Mouse (Mus musculus) thymus, postnatal 4 days (tissue): ENCODE results near the gene Rap1gap.

Source experiments
- DNase-seq: peaks from one replicate; pipeline ENCODE4 v3.0.0; 2021

Gene Rap1gap

DNA sequence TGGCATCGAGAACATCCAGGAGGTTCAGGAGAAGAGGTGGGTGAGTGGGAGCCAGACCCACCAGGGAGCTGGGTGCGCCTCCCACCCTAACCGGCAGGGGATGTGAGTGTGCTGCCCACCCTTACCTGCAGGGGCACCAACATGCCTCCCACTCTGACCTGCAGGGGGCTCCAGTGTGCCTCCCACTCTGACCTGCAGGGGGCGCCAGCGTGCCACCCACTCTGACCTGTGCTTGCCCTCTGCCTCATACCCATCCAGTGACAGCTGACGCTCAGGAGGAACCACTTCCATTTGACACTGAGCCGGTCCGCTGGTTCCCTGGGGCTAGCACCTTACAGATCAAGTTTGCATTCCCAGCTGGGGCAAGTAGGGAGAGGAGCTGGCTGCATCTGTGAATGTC, 60.2 kb downstream of the Rap1gap start:
- peak; percentile 86 for DNase-seq

- peak; percentile 39 for DNase-seq
These were observed 61.1 kb downstream of the Rap1gap start for GRCm38 (mm10) chr4:137725541-137726145.

DNA sequence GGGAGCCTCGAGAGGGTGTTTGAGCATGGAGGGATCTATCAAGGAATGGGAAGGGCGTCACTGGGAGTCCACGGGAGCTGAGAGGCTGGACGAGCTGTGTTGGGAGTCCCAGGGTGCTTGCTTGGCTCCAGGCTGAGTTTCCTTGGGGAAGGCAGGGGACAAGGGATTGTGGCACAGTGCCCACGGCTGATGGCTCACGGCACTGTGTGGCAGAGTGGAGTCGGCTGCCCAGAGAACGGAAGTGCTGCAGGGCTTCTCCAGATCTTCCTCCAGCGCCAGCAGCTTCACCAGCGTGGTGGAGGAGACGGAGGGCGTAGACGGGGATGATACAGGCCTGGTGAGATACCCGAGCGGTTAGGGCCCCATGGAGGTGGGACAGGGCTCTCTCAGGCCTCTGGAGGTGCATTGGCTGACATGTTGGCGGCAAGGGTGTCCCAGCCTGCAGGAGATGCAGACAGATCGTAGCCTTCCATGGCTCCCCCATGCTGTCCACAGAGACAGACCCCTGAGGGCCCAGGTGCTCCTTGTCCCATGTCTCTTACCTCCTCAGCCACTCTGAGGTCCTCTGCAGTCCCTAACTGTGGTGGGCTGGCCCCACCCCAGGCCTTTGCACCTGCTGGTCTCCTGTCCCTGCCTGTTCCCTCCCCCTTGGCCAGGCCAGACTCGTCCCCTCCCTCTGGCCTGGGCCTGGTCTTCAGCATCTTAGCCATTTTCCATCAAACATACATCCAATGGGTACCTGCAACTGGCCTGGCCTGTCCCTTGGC, 62.4 kb downstream of the Rap1gap start:
- DNase-seq: no peak

DNA sequence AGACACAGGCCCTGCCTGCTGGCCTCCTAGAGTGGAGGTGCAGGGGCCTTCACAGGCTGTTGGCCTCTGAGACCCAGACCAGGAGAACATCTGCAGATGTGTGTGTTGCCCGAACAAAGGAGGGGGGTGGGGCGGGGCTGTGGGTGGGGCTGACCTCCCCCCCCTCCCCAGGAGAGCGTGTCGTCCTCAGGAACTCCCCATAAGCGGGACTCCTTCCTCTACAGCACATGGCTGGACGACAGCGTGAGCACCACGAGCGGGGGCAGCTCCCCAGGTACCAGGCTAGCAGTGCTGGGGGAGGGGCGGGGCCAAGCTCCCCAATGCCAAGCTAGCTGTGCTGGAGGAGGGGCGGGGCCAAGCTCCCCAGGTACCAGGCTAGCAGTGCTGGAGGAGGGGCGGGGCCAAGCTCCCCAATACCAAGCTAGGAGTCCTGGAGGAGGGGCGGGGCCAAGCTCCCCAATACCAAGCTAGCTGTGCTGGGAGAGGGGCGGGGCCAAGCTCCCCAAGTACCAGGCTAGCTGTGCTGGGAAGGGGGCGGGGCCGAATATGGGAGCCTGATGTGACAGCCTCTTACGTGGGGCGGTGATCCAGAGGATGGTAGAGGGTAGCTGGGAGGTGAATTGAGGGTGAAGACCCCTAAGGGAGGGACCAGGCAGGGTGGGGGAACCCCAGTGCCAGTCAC, 63.1 kb downstream of the Rap1gap start:
- peak; percentile 61 for DNase-seq

GRCm38 (mm10) chr4:137728399-137729154, 64.1 kb downstream of the Rap1gap start:
- DNase-seq: peak; percentile 51

DNA sequence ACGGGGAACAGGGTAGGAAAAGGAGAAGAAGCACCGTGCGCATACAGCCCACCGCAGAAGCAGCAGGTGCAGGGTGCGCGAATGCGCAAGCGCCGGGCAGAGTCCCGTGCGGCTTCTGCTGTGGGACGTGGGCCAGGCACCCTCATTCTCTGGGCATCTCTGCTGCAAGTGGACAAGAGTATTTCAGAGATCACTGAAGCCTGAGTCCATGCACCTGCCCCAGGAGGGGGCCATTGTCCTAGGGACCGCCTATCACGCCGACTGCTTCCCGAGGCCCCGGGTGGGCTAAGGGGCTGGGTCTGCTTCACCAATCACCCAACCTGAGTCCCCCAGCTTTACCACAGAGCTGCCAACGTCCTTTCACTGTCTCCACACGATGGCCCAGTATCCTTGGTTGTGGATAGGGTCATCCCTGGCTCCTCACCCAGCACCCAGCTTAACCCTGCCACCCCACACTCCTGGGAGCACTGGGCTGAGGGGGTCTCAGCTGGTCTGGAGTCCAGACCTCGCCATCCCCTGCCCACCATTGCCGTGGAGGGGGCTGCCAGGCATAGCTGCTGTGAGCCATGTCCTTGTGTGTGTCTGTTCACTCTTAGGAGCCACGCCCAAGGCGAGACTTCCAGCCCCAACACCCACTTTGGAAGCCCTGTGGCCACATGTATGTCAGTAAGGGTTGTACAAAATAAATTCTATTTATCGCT, 64.8 kb downstream of the Rap1gap start:
- peak; percentile 33 for DNase-seq

DNA sequence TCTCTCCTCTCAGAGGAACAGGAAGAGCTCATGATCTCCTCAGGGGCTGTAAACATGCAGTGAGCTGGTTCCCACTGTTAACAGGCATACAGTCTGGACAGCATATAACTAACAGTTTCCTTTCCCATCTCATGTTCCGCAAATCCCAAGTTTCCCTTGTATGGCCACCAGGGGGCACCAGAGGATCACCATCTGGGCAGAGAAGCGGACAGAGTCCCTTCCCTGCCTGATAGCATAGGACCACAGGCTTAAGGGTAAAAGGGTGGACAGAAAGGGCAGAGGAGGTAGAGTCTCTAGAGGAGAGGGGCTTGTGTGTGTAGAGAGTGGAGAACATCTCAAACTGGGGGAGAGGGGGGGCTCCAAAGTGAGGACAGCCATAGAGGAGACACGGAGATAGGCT, 65.6 kb downstream of the Rap1gap start:
- peak; percentile 85 for DNase-seq

DNA sequence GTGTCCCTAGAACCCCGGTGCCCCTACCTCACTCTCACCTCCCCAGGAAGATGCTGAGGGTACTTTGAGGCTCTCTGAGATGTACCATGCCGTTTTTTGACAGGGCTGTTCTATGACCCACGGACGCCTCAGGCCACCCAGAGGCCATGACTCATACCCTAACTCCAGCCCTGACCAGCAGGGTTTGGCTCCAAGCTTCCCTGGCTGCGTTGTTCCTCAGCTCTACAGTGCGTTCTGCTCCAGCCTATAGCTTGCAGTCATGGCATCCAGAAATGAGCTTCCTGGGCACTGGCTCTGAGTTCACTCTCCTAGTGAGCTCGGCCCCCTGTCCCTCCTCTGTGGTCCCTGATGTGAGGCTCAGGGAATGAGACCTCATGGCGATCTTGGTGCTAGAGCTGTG, 66.2 kb downstream of the Rap1gap start:
- no peak for DNase-seq

DNA sequence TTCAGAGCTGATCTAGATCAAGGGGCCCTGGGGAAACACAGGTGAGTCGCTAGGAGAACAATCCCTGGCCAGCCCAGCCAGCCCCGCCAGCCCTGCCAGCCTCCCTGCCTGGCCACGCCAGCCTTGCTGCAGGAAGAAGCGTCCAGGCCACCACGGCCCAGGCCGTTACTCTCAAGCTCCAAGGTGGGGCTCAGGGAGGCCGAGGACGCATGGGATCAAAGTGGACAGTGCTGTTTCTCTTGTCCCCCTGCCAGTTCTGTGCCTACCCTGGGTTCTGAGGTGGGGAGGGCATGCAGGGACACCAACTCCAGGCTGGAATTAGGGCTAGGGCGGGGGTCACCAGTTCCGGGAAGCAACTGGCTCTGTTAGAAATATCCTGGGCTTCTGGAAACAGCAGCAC, 67.4 kb downstream of the Rap1gap start:
- no peak for DNase-seq

GRCm38 (mm10) chr4:137732361-137732760, 67.8 kb downstream of the Rap1gap start:
- no peak for DNase-seq

DNA sequence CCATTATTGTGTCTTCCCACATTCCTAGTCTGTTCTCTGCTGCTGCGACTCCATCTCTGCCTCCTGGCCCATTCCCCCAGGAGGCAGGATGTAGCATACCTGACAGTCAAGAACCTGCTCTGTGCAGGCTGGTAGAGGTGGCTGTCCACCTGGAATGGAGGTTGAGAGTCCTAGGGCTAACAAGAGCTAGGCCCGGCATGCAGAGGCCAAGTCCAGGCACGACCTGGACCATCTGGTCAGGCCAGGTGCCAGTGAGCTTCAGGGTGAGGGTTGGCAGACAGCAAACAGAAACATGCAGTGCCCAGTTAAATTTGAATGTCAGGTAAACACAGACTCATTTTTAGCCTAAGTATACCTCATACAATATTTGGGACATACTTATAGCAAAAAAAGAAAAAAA, 68.4 kb downstream of the Rap1gap start:
- DNase-seq: no peak

- no peak for DNase-seq
These were observed 68.9 kb downstream of the Rap1gap start for GRCm38 (mm10) chr4:137733459-137733858.

GRCm38 (mm10) chr4:137736220-137736701, 71.7 kb downstream of the Rap1gap start:
- no peak for DNase-seq

DNA sequence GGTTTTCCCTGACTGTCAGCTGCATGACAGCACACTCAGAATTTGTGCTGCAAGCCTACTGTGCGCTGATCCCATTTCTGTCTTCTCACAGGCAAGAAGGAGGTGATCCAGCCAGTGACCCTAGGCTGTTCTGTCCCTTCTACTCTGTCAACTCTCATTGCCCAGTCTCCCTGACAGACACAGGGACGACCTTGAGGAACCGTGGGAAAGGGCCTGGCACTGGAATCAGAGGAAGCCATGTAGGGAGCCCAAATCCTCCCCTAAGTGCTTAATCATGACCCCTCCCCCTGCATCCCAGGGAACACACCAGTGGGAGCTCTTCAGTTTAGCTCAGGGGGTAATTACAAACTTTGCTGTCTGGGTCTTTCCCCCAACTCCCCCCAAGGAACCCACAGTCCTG, 73.2 kb downstream of the Rap1gap start:
- DNase-seq: no peak

GRCm38 (mm10) chr4:137739151-137739923, 74.8 kb downstream of the Rap1gap start:
- DNase-seq: peak; percentile 49

- DNase-seq: no peak
These were observed 75.8 kb downstream of the Rap1gap start for GRCm38 (mm10) chr4:137740350-137740749.

DNA sequence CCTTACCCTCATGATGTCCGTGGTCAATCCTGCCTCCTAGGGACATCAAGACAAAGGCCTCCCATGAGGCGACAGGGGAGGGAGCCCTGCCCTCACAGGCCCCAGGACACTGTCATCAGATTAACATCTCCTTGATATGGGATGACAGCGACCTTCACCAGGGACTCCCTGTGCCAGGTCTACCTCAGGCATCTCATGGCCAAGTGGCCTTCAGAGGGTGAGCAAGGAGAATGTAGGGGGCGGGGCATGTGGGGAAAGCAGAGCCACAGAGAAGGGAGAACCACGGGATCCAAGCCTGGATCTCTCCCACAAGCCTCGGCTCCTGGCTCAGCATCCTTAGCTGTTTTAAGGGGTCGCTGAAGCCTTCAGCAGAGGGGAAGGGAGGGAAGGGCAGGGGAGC, 79.3 kb downstream of the Rap1gap start:
- DNase-seq: no peak

DNA sequence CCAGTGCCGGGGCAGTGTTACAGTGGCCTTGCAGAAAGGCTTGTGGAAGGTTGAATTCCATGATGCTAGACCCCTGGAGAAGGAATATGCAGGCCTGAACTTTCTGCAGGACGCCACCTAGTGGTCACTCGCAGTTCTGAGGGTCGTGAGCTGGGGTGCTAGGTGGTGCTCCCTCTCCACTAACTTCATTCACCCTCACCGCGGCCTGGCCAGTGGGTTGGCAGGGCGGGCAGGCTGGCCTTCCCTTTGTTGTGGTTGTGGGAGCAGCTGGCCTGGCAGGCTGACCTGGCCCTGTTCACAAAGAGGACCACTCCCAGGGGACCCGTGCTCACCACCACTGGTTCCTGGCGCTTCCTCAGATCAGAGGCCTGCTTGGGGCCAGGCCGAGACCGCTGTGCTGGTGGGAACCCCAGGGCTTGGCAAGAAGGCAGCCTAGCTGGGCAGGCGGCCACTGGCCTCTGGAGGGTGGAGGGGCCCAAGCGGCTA, 80.0 kb downstream of the Rap1gap start:
- peak; percentile 60 for DNase-seq

DNA sequence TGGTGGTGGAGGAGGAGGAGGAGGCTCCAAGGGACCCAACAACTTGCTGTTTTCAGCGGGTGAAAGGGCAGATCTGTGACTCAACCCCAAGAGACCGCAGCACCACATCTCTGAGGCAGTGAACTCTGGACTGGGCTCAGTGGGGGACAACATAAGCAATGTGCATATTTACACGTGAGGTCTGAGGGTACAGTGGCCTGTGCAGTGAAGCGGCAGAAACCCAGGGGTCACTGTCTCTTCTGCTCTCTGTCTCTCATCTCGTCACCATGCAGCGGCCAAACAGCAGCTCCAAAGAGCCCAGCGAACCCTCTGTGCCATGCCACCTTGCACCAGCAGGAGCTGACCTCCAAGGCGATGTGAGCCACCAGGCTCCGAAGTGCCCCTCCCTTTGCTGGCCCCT, 82.6 kb downstream of the Rap1gap start:
- no peak for DNase-seq

DNA sequence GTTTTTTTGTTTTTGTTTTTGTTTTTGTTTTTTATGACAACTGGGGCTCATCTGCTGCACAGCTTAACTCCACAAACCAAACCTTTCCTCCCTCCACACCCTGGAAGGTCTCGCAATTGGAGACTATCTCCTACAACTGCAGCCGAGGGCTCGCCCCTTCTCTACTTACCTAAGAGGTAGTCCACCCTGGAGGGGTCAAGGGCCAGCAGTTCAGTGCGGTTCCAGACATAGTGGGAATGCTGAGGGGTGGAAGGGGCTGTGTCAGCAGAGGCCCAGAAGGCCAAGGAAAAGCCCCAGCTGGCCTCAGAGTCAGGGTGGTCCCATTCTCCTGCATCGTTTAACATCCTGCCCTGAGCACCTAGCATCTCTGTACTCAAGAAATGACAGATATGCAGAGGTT, 83.1 kb downstream of the Rap1gap start:
- DNase-seq: no peak

- no peak for DNase-seq
These were observed 84.2 kb downstream of the Rap1gap start for GRCm38 (mm10) chr4:137748726-137749125.

GRCm38 (mm10) chr4:137749680-137750079, 85.2 kb downstream of the Rap1gap start:
- no peak for DNase-seq
